Mouse (Mus musculus) c-Kit-negative CD71-positive TER-119-positive erythroid progenitor cells, embryonic 14.5 days (primary cell): ENCODE data around the gene Arl15.
"Not testable (repeated sequence)": the region's sequence is repeated elsewhere in the genome, so short reads cannot be mapped to it uniquely, and the experiment has no call there.

Experiments used
- DNase-seq: peaks from one replicate; pipeline ENCODE4 v3.0.0-alpha.2; 2013; ENCODE audit warnings: low read depth, low spot score

The Arl15 gene

GRCm38 (mm10) chr13:113794039-113794704 lies at the start of gene Arl15:
Arl15 (plus strand) TSS chr13:113794505.
- peak; percentile 87 for DNase-seq

GRCm38 (mm10) chr13:113745301-113745700 lies 49.0 kb upstream of the Arl15 start:
- no peak for DNase-seq

DNA sequence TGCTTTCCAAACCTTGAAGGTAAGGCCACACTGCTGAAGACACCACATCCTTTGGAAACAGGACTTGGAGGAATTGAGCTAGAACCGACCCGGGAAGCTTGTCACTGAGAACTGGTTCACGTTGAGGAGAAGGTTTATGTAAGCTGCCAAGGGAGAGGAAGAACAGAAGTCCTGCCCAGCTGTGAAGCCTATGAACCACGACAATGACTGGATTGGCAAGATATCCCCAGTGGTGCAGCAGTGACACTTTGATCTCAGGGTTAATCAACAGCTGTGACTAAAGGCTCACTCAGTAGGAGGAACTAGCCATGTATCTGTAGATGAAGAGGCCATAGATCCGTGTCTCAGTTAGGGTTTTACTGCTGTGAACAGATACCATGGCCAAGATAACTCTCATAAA lies 43.5 kb upstream of the Arl15 start:
- no peak for DNase-seq

- no peak for DNase-seq
Observed at GRCm38 (mm10) chr13:113754731-113755689, 39.3 kb upstream of the Arl15 start.

DNA sequence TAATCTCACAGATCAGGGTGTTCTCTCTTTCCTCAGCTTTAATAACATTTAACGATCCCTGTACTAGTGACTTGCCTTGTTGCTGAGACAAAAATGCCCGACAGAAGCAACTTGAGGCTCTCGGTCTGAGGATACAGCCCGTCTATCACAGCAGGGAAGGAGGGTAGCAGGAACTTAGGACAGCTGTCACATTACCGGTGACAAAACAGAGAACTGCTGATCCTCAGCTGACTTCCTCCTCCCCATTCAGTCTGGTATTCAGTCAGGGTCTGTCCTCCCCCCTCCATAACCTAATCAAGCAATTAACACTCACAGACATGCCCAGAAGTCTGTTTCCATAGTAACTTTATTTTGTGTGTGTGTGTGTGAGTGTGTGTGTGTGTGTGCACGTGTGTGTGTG lies 38.5 kb upstream of the Arl15 start:
- no peak for DNase-seq

DNA sequence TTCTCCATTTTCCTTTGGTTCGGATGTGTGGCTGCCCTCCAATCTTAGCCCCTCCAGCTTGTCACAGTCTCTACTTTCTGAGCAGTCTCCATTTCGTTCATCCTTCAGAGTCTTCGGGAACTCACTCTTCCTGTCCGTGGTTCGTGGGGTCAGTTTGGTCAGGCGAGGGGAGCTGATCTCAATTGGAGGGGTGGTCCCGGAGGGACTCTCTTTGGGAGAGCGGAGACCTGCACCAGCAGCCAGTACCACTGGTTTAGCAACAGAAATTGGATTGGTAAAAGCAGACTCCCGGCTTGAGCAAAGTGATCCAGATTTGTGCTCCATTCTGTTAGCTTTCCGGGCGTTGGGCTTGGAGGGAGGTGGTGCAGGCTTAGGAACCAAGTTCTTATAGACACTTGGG lies 32.6 kb upstream of the Arl15 start:
- no peak for DNase-seq

DNA sequence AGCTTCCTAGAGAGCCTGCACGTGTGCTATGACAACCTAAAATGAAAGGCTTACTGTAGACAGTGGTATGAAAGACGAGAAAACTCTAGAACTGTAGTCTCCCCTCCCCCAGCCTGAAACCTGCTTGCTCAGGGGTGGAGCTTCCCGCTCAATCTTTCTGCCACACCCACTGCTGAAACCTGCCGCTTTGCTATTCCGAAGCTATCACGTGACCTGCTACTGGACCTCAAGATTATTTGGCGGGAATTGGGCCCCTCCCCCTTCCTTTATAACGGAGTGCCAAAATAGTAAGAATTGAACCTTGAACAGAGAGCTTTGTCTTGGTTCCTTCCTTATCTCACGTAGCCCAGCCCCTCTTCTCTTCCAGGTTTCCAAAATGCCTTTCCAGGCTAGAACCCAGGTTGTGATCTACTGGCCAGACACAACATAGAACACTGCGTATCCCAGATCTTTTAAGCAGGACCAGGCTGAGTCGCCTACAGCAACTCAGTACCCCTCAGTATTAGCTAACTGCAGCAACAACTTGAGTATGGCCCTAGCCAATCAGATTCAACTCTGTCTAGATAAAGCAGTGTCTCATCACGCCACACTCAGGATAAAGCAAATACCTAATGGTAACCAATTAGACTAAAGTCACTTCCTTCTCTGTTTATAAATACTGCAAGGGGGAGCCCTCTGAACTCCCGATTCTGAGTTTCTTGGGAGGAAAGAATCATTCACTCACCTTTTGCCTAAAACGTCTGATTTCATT lies 31.4 kb upstream of the Arl15 start:
- no peak for DNase-seq

- no peak for DNase-seq
Observed at GRCm38 (mm10) chr13:113765411-113765810, 28.9 kb upstream of the Arl15 start.

- no peak for DNase-seq
Observed at GRCm38 (mm10) chr13:113769829-113770228, 24.5 kb upstream of the Arl15 start.

DNA sequence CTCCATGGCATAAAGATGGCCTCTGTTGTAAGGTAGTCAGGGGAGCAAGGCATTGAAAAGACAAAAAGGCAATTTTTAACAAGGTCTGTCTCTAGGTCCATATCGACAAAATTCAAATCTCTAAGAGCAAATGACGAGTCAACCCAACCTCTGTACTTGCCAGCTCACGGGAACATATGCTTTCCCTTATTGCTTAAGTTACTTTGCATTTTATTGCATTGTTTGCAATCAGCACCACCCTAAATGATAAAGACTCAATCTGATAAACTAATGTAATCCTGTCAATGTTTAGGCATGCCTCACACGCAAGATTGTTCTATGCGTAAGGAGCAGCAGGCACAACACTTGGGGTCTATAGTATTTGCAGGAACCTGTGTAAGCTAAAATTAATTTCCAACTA lies 24.0 kb upstream of the Arl15 start:
- DNase-seq, result no peak

DNA sequence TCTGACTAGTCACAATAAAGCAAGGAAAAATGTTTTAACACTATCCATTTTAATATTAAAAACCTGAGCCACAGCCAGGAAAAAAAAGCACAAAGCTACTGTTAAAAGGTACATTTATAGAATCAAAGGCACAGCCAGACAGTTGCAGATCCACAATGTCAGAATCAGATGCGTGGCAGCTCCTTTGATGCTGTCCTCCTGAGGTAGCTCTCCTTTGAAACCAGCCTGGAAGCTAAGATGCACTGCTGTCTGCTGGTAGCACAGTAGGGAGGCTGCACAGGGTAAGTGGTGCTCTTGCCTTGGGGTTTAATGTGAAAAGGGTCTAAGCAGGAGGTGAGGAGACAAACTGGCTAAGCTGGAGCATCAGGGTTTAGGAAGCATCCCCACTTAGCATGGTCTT lies 23.0 kb upstream of the Arl15 start:
- no peak for DNase-seq

GRCm38 (mm10) chr13:113774799-113775198 lies 19.5 kb upstream of the Arl15 start:
- DNase-seq, result no peak

- no peak for DNase-seq
Observed at GRCm38 (mm10) chr13:113775244-113776140, 18.8 kb upstream of the Arl15 start.

DNA sequence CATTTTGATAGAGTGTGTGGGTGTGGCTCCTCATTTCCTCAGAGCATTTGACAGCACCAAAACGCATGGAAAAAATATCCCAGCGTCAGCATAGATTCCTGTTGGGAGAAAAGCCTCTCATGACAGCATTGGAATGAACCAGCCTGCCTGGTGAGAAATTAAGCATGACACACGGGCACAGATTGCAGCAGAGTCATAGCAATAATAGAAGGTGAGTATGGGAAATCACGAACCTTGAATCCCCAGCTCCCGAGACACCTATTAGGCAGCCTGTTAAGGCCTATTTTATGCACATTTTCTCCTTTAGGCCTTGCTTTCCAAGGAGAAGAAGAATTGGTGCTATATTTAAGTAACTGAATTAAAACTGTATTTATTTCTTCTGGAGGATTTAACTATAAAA lies 8.5 kb upstream of the Arl15 start:
- DNase-seq, result no peak

- DNase-seq, result no peak
Observed at GRCm38 (mm10) chr13:113787136-113787535, 7.2 kb upstream of the Arl15 start.

- not testable (repeated sequence) for DNase-seq
Observed at GRCm38 (mm10) chr13:113790016-113790415, 4.3 kb upstream of the Arl15 start.

- DNase-seq, result peak; percentile 20
Observed at GRCm38 (mm10) chr13:113793637-113794036, 668 bp upstream of the Arl15 start.

DNA sequence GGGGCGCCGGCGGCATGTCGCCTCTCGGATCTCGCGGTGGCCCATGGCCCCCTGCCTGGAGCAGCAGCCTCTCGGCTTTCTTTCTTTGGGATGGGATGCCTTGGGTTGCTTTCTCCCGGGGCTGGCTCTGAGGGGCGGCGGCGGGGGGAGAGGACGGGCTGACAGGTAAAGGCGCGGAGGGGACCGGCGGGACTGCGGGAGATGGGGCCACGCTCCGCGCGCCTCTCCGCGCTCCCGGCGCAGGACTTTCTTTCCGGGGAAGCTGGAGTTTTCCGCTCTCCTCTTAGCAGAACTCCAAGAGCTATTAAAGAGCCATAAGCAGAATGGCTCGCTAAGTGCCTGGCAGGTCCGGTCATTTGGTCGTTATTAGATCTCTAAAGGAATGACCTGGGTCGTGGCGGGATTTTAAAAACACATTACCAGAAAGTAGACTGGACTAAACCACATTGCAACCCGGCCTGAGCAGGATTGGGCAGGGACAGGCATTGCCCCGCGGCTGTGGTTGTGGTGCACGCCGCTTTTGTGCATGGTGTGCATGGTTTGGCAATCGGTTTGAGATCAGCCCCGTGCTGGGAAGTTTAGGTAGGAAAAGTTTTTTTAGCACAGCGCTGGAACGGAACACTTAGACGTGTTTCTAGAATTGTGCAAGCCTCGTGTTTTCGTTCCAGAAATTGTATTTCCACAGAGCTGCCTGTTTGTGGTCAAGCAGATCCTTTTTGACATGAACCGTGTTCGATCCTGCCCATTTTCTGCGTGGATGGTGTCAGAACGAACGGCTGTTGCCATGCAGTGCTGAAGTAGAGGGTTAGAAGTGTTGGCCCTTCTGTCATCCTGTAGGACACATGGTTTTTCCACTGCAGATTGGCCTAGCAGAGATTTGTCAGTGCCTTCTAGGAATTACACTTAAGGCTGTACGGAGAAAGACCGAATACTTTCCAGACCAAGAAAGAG lies 675 bp downstream of the Arl15 start:
- DNase-seq, result peak; percentile 27

- DNase-seq, result no peak
Observed at GRCm38 (mm10) chr13:113797378-113797777, 3.1 kb downstream of the Arl15 start.

DNA sequence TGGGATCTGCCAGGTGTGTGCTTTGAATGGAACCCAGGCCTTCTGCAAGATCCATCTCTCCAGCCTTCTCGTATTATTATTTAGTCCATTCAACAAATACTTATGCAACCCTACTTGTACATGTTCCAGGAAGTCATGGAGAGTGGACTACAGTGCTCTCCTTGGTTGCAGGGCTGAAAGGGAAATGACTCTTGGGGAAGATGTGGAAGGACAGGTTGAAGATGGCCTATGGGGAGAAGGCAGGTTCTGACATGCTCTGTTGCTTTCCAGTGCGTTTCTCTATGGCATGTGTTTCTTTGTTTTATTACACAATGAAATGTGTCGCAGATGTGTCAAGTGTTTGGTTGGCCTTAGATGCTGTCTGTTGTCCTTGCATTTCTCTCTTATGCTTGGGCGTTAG lies 5.1 kb downstream of the Arl15 start:
- no peak for DNase-seq
